9 mouse cellular contexts compared by ENCODE assay signal in genomic region chr5:133885016-133885415, GRCm38 (mm10).
DNase-seq lines count a peak whose midpoint lies in the region; ATAC-seq and TF ChIP-seq lines count a peak whose summit lies in the region.
"Had no signal": no experiment of that assay in that cellular context is flagged by ENCODE, and none has a peak within 500 bp of the region (broad histone marks: within the 10 kb centered on the region; RNA-seq: fewer than 3 reads in every experiment).

No protein-coding gene starts in this region.

- peak; percentile 23 for DNase-seq in urinary bladder, postnatal 14 days (ENCODE audit: low spot score)
- DNase-seq in urinary bladder, postnatal 36 days (ENCODE audit: low spot score in 2 of 2) = no peak
- DNase-seq in heart, postnatal 0 days (ENCODE audit: low spot score) = peak; percentile 70
- DNase-seq in kidney, postnatal 4 days = peak; percentile 71 to 76
- peak; percentile 0 for DNase-seq in lung, postnatal 25 days (ENCODE audit: low spot score)
- DNase-seq in right cerebral cortex, postnatal 4 days = peak; percentile 79
- DNase-seq in spleen, adult 18-20 months = no peak

- peaks cover 12% of the 10 kb centered on the region for H3K4me1 ChIP-seq in embryonic facial prominence, embryonic 15.5 days
- peaks cover 9% of the 10 kb centered on the region; the same call in 1 of the 2 replicates for H3K4me1 ChIP-seq in heart, postnatal 0 days (ENCODE audit: control insufficient read depth, insufficient read depth)

- H3K27me3 ChIP-seq in embryonic facial prominence, embryonic 15.5 days = no peaks in the 10 kb centered on the region
- no peaks in the 10 kb centered on the region for H3K27me3 ChIP-seq in heart, postnatal 0 days (ENCODE audit: control insufficient read depth, insufficient read depth, low read length)

- H3K4me3 ChIP-seq in embryonic facial prominence, embryonic 15.5 days (replicated peaks) = no peak overlapping the region
- no peak overlapping the region for H3K4me3 ChIP-seq in heart, postnatal 0 days (ENCODE audit: low read depth, low read length)

- 8% methylated on average over 6 of the region's 6 CpGs for WGBS in embryonic facial prominence, embryonic 15.5 days
- WGBS in heart, postnatal 0 days = 9% methylated on average over 6 of the region's 6 CpGs

- no peaks in the 10 kb centered on the region; the same call in 1 of the 2 replicates for H3K9me3 ChIP-seq in embryonic facial prominence, embryonic 15.5 days (replicated peaks)
- no peaks in the 10 kb centered on the region for H3K9me3 ChIP-seq in heart, postnatal 0 days (replicated peaks; ENCODE audit: control insufficient read depth, low read length)

- no peak overlapping the region for H3K9ac ChIP-seq in embryonic facial prominence, embryonic 15.5 days
- no peak overlapping the region for H3K9ac ChIP-seq in heart, postnatal 0 days (replicated peaks; ENCODE audit: low read depth, low read length)

- H3K27ac ChIP-seq in embryonic facial prominence, embryonic 15.5 days (replicated peaks) = peak overlapping the region; percentile 73
- no peak overlapping the region for H3K27ac ChIP-seq in heart, postnatal 0 days (ENCODE audit: low read depth)

- no peak for TF ChIP-seq CTCF in heart, postnatal 0 days (IDR thresholded peaks at IDR 0.05; ENCODE audit: low read depth)

- peak; percentile 87 for ATAC-seq in embryonic facial prominence, embryonic 15.5 days (ENCODE audit: insufficient number of reproducible peaks, low FRiP score, low TSS enrichment, low read depth)
- ATAC-seq in heart, postnatal 0 days (ENCODE audit: insufficient read depth, low read depth) = peak; percentile 84

- H3K36me3 ChIP-seq in embryonic facial prominence, embryonic 15.5 days = no peaks in the 10 kb centered on the region
- no peaks in the 10 kb centered on the region for H3K36me3 ChIP-seq in heart, postnatal 0 days (replicated peaks; ENCODE audit: control insufficient read depth, insufficient read depth, low read length)
- H3K36me3 ChIP-seq: G1E had no signal

- no peak for TF ChIP-seq EP300 in heart, postnatal 0 days (IDR thresholded peaks at IDR 0.05; ENCODE audit: low read depth)

- peak overlapping the region; percentile 13; the same call in 1 of the 2 replicates for H3K4me2 ChIP-seq in embryonic facial prominence, embryonic 15.5 days (replicated peaks)
- peak overlapping the region; percentile 33 for H3K4me2 ChIP-seq in heart, postnatal 0 days (ENCODE audit: low read depth, low read length)

Comparison
In these comparisons a context has a peak if more than half of its experiments do, and no peak if none do; other contexts are left out.
1. DNase-seq: peak in urinary bladder, postnatal 14 days (single experiment), heart, postnatal 0 days (single experiment), kidney, postnatal 4 days (2 of 2), lung, postnatal 25 days (single experiment) and right cerebral cortex, postnatal 4 days (single experiment); none in urinary bladder, postnatal 36 days (0 of 2) and spleen, adult 18-20 months (0 of 2).